Mouse (Mus musculus) lung, postnatal 0 days (tissue): ENCODE results near the gene Phospho1. TPM values are rescaled to one million over a fixed set of nuclear protein-coding genes. Genes with fewer than 3 reads are reported as not detected.
"Not testable (repeated sequence)": the region's sequence is repeated elsewhere in the genome, so short reads cannot be mapped to it uniquely, and the experiment has no call there.

Source experiments
- ATAC-seq: fragments of 200-750 bp; cut with Nextera tagmentation; 2 replicates; pipeline ENCODE4 v1.8.0; 2017; ENCODE audit warnings: moderate library complexity
- DNase-seq: peaks from one replicate; pipeline ENCODE4 v3.0.0-alpha.2; 2016; ENCODE audit warnings: low spot score
- H3K27ac ChIP-seq: fragments of 300-500 bp; sonication (generic); 2 replicates; pipeline ENCODE4 v1.5.1; 2014; ENCODE audit warnings: antibody characterized with exemption, mild to moderate bottlenecking, low read length, mixed read lengths
- H3K27me3 ChIP-seq: fragments of 300-500 bp; sonication (generic); replicated peaks from 2 replicates; pipeline ENCODE4 v1.6.1; 2014; ENCODE audit warnings: low read length, mixed read lengths; ENCODE audit not compliant: insufficient read depth
- H3K36me3 ChIP-seq: fragments of 300-500 bp; sonication (generic); 2 replicates; pipeline ENCODE4 v1.6.1; 2014; ENCODE audit warnings: low read length, mixed read lengths; ENCODE audit not compliant: insufficient read depth
- H3K4me1 ChIP-seq: fragments of 300-500 bp; sonication (generic); 2 replicates; pipeline ENCODE4 v1.6.1; 2014; ENCODE audit warnings: antibody characterized with exemption, low read depth, low read length, mixed read lengths; ENCODE audit not compliant: insufficient read depth
- H3K4me2 ChIP-seq: fragments of 300-500 bp; sonication (generic); replicated peaks from 2 replicates; pipeline ENCODE4 v1.6.1; 2014; ENCODE audit warnings: low read depth, mild to moderate bottlenecking, low read length, moderate library complexity, mixed read lengths
- H3K4me3 ChIP-seq: fragments of 300-500 bp; sonication (generic); 2 replicates; pipeline ENCODE4 v1.5.1; 2014; ENCODE audit warnings: low read depth, low read length
- H3K9ac ChIP-seq: fragments of 300-500 bp; sonication (generic); replicated peaks from 2 replicates; pipeline ENCODE4 v1.6.1; 2014; ENCODE audit warnings: low read depth, mild to moderate bottlenecking
- H3K9me3 ChIP-seq: fragments of 300-500 bp; sonication (generic); 2 replicates; pipeline ENCODE4 v1.6.1; 2016; ENCODE audit warnings: low read length, mixed read lengths
- CTCF ChIP-seq: IDR thresholded peaks from 2 replicates; pipeline ENCODE4 v1.5.1; 2016; ENCODE audit warnings: antibody characterized with exemption, mild to moderate bottlenecking
- EP300 ChIP-seq: IDR thresholded peaks from 2 replicates; pipeline ENCODE4 v1.6.1; 2016; ENCODE audit warnings: antibody characterized with exemption, mild to moderate bottlenecking, control low read depth
- WGBS: fragments of 180-500 bp; shearing (Covaris S2); extraction: QIAGEN DNeasy Blood & Tissue Kit; methylation state at CpG from one replicate; pipeline ENCODE4 v1.1.7; 2014; 5-methylcytosine and 5-hydroxymethylcytosine counted together
- polyA plus RNA-seq: library from polyadenylated mRNA; unstranded; fragments of >200 nt; fragmentation: Nextera tagmentation; extraction: Ambion mirVana; gene quantifications from 2 replicates; pipeline ENCODE4 v1.2.1, GENCODE M21; 2015

Phospho1 gene
- polyA plus RNA-seq, 1 experiment from 2014 or later: 1.6 TPM

DNA sequence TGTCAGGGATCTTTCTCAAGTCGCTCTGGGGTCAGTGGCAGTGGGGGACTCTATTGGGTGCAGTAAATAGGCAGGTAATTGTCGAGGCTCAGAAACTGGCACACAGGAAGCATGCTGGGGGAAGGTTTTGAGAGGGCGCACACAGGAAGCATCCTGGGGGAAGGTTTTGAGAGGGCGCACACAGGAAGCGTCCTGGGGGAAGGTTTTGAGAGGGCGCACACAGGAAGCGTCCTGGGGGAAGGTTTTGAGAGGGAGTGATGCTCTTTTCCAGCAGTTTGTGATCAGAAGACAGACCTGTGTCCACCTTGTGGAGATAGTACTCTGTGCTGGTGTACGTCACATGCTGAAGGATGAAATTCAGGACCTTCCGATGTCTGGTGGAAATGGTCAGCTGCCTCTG is 51.5 kb downstream of the Phospho1 start:
- H3K4me2 ChIP-seq: no peak overlapping the region

DNA sequence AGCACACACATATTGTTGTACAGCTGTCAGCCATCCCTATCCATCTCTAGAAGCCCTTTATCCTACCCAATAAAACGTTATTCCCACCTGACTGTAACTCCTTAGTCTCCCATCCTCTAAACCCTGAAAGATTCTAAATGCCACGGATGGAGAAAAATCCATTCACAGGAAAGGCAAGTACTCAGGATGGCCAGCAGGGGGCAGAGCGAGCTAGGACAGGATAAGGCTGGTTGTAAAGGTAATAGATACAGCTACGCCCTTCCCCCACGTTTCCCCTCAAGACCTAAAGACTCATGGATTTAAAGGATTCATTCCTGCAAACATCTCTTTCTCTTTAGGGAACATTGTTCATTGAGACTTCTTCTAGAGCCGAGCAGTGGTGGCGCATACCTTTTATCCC is 52.0 kb downstream of the Phospho1 start:
- Histone ChIP-seq H3K27me3 (no peaks in the 10 kb centered on the region), H3K4me3 (no peak overlapping the region), H3K4me1 (no peaks in the 10 kb centered on the region), H3K27ac (no peak overlapping the region), H3K36me3 (no peaks in the 10 kb centered on the region), H3K9ac (no peak overlapping the region), H3K4me2 (no peak overlapping the region), H3K9me3 (no peaks in the 10 kb centered on the region)
- peak; percentile 94 for TF ChIP-seq CTCF
- no peak for TF ChIP-seq EP300
- WGBS: 16% methylated on average over 7 of the region's 7 CpGs
- ATAC-seq: no peak
- DNase-seq: peak; percentile 69

More for the DNA sequence above, 51.5 kb downstream of the Phospho1 start:
- WGBS: 28% methylated on average over 9 of the region's 9 CpGs
- Histone ChIP-seq H3K27ac (no peak overlapping the region), H3K4me3 (no peak overlapping the region), H3K36me3 (no peaks in the 10 kb centered on the region), H3K27me3 (no peaks in the 10 kb centered on the region), H3K9ac (no peak overlapping the region), H3K9me3 (no peaks in the 10 kb centered on the region), H3K4me1 (no peaks in the 10 kb centered on the region)
- no peak for ATAC-seq
- no peak for DNase-seq
- TF ChIP-seq EP300: no peak
- no peak for TF ChIP-seq CTCF

DNA sequence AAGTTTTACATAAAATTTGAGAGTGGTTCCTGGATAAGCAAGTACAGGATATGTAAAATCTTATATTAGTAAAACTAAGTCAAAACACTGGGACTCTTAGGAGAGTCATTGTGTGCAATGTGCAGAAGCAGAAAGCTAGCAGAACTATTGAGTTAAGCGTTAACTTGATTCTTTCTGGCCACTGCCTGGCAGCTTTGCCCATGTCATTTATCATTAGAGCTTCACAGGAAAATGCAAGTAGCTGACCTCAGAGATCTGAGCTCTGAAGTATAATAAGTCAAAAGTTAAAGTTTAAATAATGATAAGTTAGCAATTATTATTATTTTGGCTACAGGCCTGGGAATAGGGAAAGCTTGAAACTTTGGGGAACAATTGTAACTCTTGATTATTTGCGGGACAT is 55.6 kb downstream of the Phospho1 start:
- H3K36me3 ChIP-seq, H3K4me3 ChIP-seq, H3K9me3 ChIP-seq, H3K4me1 ChIP-seq, ATAC-seq, H3K4me2 ChIP-seq, DNase-seq, H3K9ac ChIP-seq, H3K27me3 ChIP-seq, H3K27ac ChIP-seq: not testable (repeated sequence)
- 62% methylated on average over 2 of the region's 2 CpGs for WGBS

Other genes with a start within 250 kb of the Phospho1 start
- 0.43 and 0.50 TPM in 2 replicates for gene Ngfr, start 236.8 kb upstream of the Phospho1 start, polyA plus RNA-seq
- 94.7 and 95.1 TPM in 2 replicates for gene Phb, start 157.5 kb upstream of the Phospho1 start, polyA plus RNA-seq
- 18.5 and 19.6 TPM in 2 replicates for gene Zfp652, start 111.8 kb upstream of the Phospho1 start, polyA plus RNA-seq
- gene B130006D01Rik, start 100.9 kb upstream of the Phospho1 start, polyA plus RNA-seq: 0.42 and 0.61 TPM in 2 replicates
- 62.5 and 75.9 TPM in 2 replicates for gene Gngt2, start 12.7 kb downstream of the Phospho1 start, polyA plus RNA-seq
- gene Abi3, start 18.0 kb downstream of the Phospho1 start, polyA plus RNA-seq: 29.4 and 33.3 TPM in 2 replicates
- gene B4galnt2, start 90.4 kb downstream of the Phospho1 start, polyA plus RNA-seq: not detected in 2 replicates
- gene Igf2bp1, start 181.4 kb downstream of the Phospho1 start, polyA plus RNA-seq: 4.3 and 6.1 TPM in 2 replicates
- not detected in 2 replicates for gene Gip, start 200.0 kb downstream of the Phospho1 start, polyA plus RNA-seq
- 72.9 and 77.9 TPM in 2 replicates for gene Snf8, start 210.4 kb downstream of the Phospho1 start, polyA plus RNA-seq
- gene Ube2z, start 240.9 kb downstream of the Phospho1 start, polyA plus RNA-seq: 29.6 and 31.6 TPM in 2 replicates